Mouse (Mus musculus): ENCODE data around the gene Rab43. TPM values are rescaled to one million over a fixed set of nuclear protein-coding genes. Genes with fewer than 3 reads are reported as not detected.

Rab43 gene
- polyA plus RNA-seq, 1 experiment from 2014 or later, result 25.5 TPM

DNA sequence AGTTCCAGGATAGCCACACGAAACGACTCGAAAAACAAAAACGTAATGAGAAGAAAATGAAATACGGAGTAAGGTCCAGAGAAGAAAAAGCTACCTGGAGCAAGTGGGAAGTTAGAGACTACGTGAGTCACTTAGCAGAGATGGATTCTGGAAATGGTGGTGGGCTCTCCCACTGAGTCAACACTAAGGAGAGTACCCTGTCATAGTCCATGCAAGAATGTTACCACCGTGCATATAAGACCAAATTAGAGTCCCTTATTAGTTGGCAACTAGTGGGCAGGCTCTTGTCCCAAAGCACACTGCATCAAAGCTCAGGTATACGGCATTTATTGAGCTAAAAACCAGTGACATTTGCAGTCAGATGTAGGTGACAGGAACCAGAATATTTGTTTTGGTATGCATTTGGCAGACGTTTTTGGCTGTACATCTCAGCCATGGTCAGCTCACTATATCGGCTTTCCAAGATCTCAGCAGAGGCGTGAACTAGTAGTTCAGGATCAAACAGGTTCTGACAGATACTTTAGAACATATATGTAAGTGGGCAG, 27.9 kb upstream of the Rab43 start:
- no peaks in the 10 kb centered on the region for H3K9me3 ChIP-seq (ENCODE audit: control insufficient read depth)
- no peak overlapping the region for H3K9ac ChIP-seq (ENCODE audit: low read depth, low read length)
- no peak for ATAC-seq
- H3K4me2 ChIP-seq (replicated peaks; ENCODE audit: low read depth), result peak overlapping the region; percentile 86
- no peaks in the 10 kb centered on the region for H3K4me1 ChIP-seq (replicated peaks; ENCODE audit: control insufficient read depth, insufficient read depth, low read length)
- no peak overlapping the region for H3K4me3 ChIP-seq (ENCODE audit: low read depth, low read length)
- H3K27ac ChIP-seq (ENCODE audit: low read depth, low read length), result 0 out of 2 replicates have a peak overlapping the region, but pooled peaks have one; percentile 98
- H3K36me3 ChIP-seq (ENCODE audit: control insufficient read depth, insufficient read depth), result peaks cover 30% of the 10 kb centered on the region
- TF ChIP-seq CTCF (IDR thresholded peaks at IDR 0.05; ENCODE audit: low read depth), result no peak
- WGBS, result 53% methylated on average over 11 of the region's 11 CpGs
- H3K27me3 ChIP-seq (replicated peaks; ENCODE audit: control insufficient read depth, insufficient read depth, low read length), result no peaks in the 10 kb centered on the region

DNA sequence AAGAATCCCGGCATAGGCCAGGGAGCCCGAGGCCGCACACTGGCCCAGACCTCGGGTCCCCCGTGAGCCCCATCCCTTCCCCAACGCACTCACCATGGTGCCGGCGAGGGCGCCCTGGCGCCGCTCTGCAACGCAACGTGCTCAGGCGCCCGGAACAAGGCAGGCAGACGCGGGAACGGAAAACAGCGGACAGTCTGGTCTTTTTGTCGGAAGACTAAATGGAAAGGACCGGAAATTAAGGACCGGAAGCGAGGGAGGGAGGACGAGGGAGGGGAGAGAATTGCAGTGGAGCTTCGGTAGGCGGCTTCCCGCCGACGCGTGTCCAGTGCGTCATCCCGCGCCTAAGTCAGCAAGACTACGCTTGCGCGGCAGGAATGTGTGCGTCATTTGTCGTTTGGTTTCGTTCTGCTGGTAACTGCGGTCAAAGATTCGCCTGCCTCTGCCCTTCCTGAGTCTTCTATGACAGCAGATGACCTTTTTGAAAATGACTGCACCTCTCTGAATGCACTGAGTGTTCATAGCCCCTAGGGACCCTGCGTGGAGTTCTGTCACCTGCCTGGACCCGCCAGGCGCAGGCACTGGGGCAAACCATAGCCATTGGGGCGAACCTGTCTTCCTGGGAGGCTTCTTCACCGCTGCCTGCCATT, 26.7 kb upstream of the Rab43 start, which contains the start of gene Isy1:
Isy1 (minus strand) TSS at position 248 of the 647 bp plus-strand sequence.
- under 1% methylated on average over 46 of the region's 46 CpGs for WGBS
- peak; percentile 96 for ATAC-seq
- no peaks in the 10 kb centered on the region for H3K4me1 ChIP-seq (replicated peaks; ENCODE audit: control insufficient read depth, insufficient read depth, low read length)
- TF ChIP-seq CTCF (IDR thresholded peaks at IDR 0.05; ENCODE audit: low read depth), result peak; percentile 51
- H3K9ac ChIP-seq (ENCODE audit: low read depth, low read length), result peak within 1 kb of the TSS; percentile 76
- peak within 1 kb of the TSS; percentile 98 for H3K27ac ChIP-seq (ENCODE audit: low read depth, low read length)
- no peaks in the 10 kb centered on the region for H3K9me3 ChIP-seq (ENCODE audit: control insufficient read depth)
- no peaks in the 10 kb centered on the region for H3K27me3 ChIP-seq (replicated peaks; ENCODE audit: control insufficient read depth, insufficient read depth, low read length)
- H3K36me3 ChIP-seq (ENCODE audit: control insufficient read depth, insufficient read depth), result peaks cover 28% of the 10 kb centered on the region
- H3K4me3 ChIP-seq (ENCODE audit: low read depth, low read length), result peak within 1 kb of the TSS; percentile 67
- H3K4me2 ChIP-seq (replicated peaks; ENCODE audit: low read depth), result peak within 1 kb of the TSS; percentile 86

DNA sequence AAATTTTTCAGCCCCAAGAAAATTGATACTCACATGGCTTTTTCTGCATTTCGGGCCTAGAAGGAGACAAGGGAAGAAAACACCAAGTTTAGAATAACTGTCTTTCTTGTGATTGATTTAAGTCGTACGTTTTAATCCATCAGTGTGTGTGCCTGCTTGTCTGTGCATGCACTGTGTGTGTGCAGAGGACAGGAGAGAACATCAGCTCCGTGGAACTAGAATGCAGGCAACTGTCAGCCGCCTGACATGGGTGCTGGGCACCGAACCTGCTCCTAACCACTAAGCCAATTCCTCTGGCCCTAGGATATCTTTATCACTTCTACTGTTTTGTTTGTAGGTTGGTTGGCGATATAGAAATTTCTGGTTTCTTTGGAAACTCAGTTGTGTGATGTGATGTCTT, 23.7 kb upstream of the Rab43 start, which contains the start of gene Gm45140:
Gm45140 (minus strand) TSS at position 101 of the 400 bp plus-strand sequence.
- Histone ChIP-seq H3K4me1 (replicated peaks; ENCODE audit: control insufficient read depth, insufficient read depth, low read length) (no peaks in the 10 kb centered on the region), H3K4me2 (replicated peaks; ENCODE audit: low read depth) (no peak within 1 kb of the TSS), H3K9me3 (ENCODE audit: control insufficient read depth) (no peaks in the 10 kb centered on the region), H3K36me3 (ENCODE audit: control insufficient read depth, insufficient read depth) (peaks cover 17% of the 10 kb centered on the region), H3K27ac (ENCODE audit: low read depth, low read length) (no peak within 1 kb of the TSS), H3K4me3 (ENCODE audit: low read depth, low read length) (no peak within 1 kb of the TSS), H3K9ac (ENCODE audit: low read depth, low read length) (no peak within 1 kb of the TSS), H3K27me3 (replicated peaks; ENCODE audit: control insufficient read depth, insufficient read depth, low read length) (no peaks in the 10 kb centered on the region)
- 93% methylated on average over 7 of the region's 7 CpGs for WGBS
- ATAC-seq, result no peak
- no peak for TF ChIP-seq CTCF (IDR thresholded peaks at IDR 0.05; ENCODE audit: low read depth)

DNA sequence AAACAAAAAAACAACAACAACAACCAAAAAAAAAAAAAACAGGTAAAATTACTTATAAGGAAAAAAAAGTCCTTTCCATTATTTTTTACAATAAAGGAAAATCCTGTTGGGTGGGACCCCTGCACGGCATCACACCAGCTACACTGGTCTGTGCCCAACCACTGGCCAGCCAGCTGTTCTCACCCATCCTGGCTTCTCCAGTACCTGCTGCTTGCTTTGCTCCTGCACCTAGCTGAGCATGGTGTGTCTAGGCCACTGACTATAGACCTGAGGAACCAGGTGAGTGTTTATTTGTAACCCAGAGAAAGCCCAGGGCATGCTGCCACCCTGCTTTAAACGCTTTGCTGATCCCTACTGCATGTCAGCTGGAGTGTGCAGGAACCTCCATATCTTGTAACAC, 8.4 kb upstream of the Rab43 start:
- H3K4me3 ChIP-seq (ENCODE audit: low read depth, low read length), result no peak overlapping the region
- ATAC-seq, result no peak
- no peak overlapping the region for H3K4me2 ChIP-seq (replicated peaks; ENCODE audit: low read depth)
- H3K4me1 ChIP-seq (replicated peaks; ENCODE audit: control insufficient read depth, insufficient read depth, low read length), result no peaks in the 10 kb centered on the region
- TF ChIP-seq CTCF (IDR thresholded peaks at IDR 0.05; ENCODE audit: low read depth), result no peak
- H3K27me3 ChIP-seq (replicated peaks; ENCODE audit: control insufficient read depth, insufficient read depth, low read length), result no peaks in the 10 kb centered on the region
- no peaks in the 10 kb centered on the region for H3K9me3 ChIP-seq (ENCODE audit: control insufficient read depth)
- H3K36me3 ChIP-seq (ENCODE audit: control insufficient read depth, insufficient read depth), result peaks cover 80% of the 10 kb centered on the region
- no peak overlapping the region for H3K27ac ChIP-seq (ENCODE audit: low read depth, low read length)
- WGBS, result 92% methylated on average over 2 of the region's 2 CpGs
- H3K9ac ChIP-seq (ENCODE audit: low read depth, low read length), result no peak overlapping the region

DNA sequence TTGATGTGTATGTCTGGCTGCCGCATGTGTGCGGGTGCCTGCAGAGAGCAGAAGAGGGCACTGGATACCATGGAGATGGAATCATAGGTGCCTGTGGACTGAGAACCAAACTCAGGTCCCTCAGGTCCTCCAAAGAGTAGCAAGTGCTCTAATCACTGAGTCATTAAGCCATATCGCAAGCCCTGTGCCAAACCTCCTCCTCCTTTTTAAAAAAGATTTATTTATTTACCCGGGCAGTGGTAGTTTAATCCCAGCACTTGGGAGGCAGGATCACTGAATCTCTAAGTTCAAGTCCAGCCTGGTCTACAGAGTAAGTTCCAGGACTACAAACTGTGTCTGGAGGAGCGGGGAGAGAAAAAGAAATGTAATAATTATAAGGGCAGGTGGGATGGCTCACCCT, 2.5 kb upstream of the Rab43 start:
- TF ChIP-seq CTCF (IDR thresholded peaks at IDR 0.05; ENCODE audit: low read depth), result no peak
- H3K36me3 ChIP-seq (ENCODE audit: control insufficient read depth, insufficient read depth), result peaks cover 32% of the 10 kb centered on the region
- H3K9ac ChIP-seq (ENCODE audit: low read depth, low read length), result no peak overlapping the region
- H3K27ac ChIP-seq (ENCODE audit: low read depth, low read length), result no peak overlapping the region
- WGBS, result 90% methylated on average over 5 of the region's 5 CpGs
- no peaks in the 10 kb centered on the region for H3K9me3 ChIP-seq (ENCODE audit: control insufficient read depth)
- 0 out of 2 replicates have a peak, but pooled peaks cover 6% of the 10 kb centered on the region for H3K4me1 ChIP-seq (replicated peaks; ENCODE audit: control insufficient read depth, insufficient read depth, low read length)
- ATAC-seq, result no peak
- H3K4me3 ChIP-seq (ENCODE audit: low read depth, low read length), result no peak overlapping the region
- no peaks in the 10 kb centered on the region for H3K27me3 ChIP-seq (replicated peaks; ENCODE audit: control insufficient read depth, insufficient read depth, low read length)
- no peak overlapping the region for H3K4me2 ChIP-seq (replicated peaks; ENCODE audit: low read depth)

DNA sequence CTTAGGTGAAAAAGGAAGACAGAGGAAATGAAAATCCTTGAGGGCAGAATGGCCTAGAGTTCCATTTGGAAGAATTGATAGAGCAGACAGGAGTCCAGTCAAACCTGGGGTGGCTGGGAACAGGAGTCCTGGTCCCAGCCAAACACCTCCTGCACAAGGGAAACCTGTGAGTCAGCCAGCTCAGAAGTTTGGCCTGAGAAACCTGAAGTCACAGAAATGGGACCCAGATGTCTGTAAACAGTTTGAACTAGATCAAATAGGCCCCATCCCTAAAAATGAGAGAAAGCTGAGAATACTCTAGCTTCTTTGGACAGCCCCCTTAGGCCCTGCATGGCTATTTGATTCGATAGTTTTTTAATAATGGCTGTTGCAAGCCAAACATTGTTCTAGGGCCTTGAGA, 692 bp upstream of the Rab43 start:
- Histone ChIP-seq H3K27me3 (replicated peaks; ENCODE audit: control insufficient read depth, insufficient read depth, low read length) (no peaks in the 10 kb centered on the region), H3K4me2 (replicated peaks; ENCODE audit: low read depth) (peak overlapping the region; percentile 87; the same call in 1 of the 2 replicates), H3K36me3 (ENCODE audit: control insufficient read depth, insufficient read depth) (peaks cover 14% of the 10 kb centered on the region), H3K4me3 (ENCODE audit: low read depth, low read length) (no peak overlapping the region; the same call in 1 of the 2 replicates), H3K4me1 (replicated peaks; ENCODE audit: control insufficient read depth, insufficient read depth, low read length) (0 out of 2 replicates have a peak, but pooled peaks cover 8% of the 10 kb centered on the region), H3K9me3 (ENCODE audit: control insufficient read depth) (no peaks in the 10 kb centered on the region), H3K9ac (ENCODE audit: low read depth, low read length) (no peak overlapping the region), H3K27ac (ENCODE audit: low read depth, low read length) (peak overlapping the region; percentile 95)
- no peak for ATAC-seq
- no peak for TF ChIP-seq CTCF (IDR thresholded peaks at IDR 0.05; ENCODE audit: low read depth)
- WGBS, result 87% methylated on average over 1 of the region's 1 CpGs

All from intestine, postnatal 0 days (tissue).